Mouse (Mus musculus) ES-Bruce4 (cell line): ENCODE measurements around the gene Cd40lg.

Experiments
- CTCF ChIP-seq: IDR thresholded peaks from one replicate; pipeline ENCODE4 v1.8.1; 2011; ENCODE audit warnings: low read depth, low read length
- POLR2A ChIP-seq: IDR thresholded peaks from one replicate; pipeline ENCODE4 v1.8.1; 2011; ENCODE audit warnings: low read length; ENCODE audit not compliant: insufficient read depth

- no peak for TF ChIP-seq POLR2A
- TF ChIP-seq CTCF: no peak
Measured at GRCm38 (mm10) chrX:57233596-57233995, 21.7 kb downstream of the Cd40lg start.
